Mouse (Mus musculus): ENCODE data around the gene Ssr4.

Gene Ssr4

GRCm38 (mm10) chrX:73815072-73815471, 28.2 kb downstream of the Ssr4 start:
- no peak for DNase-seq (ENCODE audit: low spot score)

DNA sequence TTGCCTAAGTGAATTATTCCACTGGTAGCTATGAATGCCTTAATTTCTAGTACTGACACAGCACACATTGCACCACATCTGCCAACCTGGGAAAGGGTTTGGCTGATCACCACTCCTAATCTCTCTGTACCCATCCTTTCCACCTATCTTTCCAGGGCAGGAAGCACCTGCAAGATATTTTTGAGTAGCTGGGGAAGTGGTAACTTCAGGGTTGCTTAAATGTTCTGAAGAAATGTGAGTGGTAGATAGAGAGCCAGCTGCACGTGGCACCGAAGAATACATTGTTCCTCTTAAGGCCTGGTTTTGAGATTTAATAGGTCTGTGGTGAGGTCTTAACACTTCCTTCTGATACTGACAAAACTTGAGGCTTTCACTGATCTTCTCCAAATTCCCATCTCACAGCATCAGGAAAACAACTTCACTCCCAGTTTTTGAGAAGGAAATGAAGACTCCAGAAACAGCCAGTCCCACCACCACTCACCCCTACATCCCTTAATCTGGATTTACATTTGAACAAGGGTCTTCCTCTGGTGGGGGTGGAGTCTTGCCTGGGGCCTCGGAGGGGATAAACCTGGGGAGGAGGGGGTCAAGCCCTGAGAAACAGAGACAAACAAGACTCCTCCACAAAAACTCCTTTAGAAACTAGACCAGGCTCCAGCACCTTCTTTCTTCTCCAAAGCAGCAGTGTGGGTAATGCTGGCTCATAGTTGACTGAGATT, 29.9 kb downstream of the Ssr4 start:
- no peak for DNase-seq (ENCODE audit: low spot score)

- DNase-seq (ENCODE audit: low spot score) = no peak
Observed at GRCm38 (mm10) chrX:73823747-73824146, 36.9 kb downstream of the Ssr4 start.

DNA sequence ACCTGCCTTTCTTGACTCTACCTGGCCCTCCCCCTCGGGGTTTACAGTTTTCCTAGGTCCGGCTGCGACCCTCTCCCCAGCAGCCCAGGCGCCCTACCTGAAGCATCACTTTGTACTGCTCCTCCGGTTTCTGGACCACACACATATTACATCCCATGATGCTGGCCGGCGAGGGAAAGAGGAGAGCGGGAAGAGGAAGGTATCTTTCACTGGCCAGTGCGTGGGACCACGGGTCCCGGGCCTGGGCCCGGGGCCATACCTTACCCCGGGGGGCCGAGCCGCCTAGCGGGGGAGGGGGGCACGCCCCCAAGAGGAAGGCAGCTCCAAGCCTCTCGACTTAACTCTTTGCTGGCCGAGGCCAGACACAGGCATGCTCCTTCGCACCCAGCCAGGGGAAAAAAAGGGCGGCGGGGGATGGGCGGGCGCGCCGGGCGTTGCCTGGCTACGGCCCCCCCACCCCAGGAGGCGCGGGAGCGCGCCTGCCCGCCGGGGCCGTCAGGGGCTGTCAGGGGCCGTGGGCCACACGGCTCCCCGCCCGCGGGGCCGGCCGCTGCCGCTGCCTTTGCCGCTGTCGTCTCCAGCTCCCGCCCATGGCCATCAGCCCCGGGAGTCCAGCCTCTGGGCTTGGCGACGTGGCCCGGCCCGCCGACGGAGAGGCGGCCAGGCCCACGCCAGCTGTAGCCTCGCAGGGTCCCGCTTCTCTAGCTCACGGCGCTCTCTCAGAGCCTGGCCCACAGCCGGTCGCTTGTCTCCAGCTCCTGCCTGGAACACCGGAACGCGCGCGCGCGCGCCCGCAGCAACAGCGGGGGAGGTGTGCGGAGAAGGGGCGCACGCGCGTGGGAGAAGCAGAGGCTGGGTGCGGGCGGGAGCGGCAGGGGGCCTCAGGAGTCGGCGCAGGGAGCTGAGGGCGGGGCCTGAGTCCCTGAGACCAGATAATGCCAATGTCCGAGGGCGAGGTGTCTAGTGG, 37.6 kb downstream of the Ssr4 start, which contains the start of gene Pdzd4:
TSS of gene Pdzd4 (minus strand) at position 785 of the 967 bp plus-strand sequence.
- DNase-seq (ENCODE audit: low spot score) = peak; percentile 7

GRCm38 (mm10) chrX:73835731-73836130, 48.9 kb downstream of the Ssr4 start:
- DNase-seq (ENCODE audit: low spot score) = no peak

DNA sequence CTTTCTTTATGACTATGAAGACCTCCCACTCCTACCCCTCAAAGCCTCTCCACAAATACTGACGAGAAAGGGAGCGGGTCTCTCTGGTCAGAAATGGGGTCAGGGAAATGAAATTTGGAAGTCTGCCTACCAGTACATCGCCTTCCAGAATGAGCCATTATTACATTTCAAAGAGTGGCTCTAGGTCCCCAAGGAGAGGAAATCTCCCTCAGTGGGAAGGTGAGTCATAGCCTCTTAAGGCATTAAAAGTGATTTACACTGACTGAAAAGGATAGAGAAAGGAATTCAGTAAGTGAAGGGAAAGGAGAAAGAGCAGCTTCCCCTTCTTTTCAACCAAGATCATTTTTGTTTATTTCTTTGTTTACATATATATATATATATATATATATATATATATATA, 49.9 kb downstream of the Ssr4 start:
- no peak for DNase-seq (ENCODE audit: low spot score)

Data from adipocyte (in vitro differentiated cells).